Mouse (Mus musculus): ENCODE data around the gene Pdzd3. TPM values are rescaled to one million over a fixed set of nuclear protein-coding genes. Genes with fewer than 3 reads are reported as not detected.
"Not testable (repeated sequence)": the region's sequence is repeated elsewhere in the genome, so short reads cannot be mapped to it uniquely, and the experiment has no call there.

The Pdzd3 gene
- total RNA-seq (2014; fragmentation: Nextera tagmentation), result not detected in 2 replicates
- total RNA-seq (2017), result 0.22 TPM in 1 of 2 replicates, not detected in the other

GRCm38 (mm10) chr9:44251314-44251713, at the start of gene Pdzd3:
TSS of gene Pdzd3 (minus strand) at chr9:44251471.
- no peak for ATAC-seq (replicated peaks; ENCODE audit: poor library complexity, severe bottlenecking)

- ATAC-seq (replicated peaks; ENCODE audit: poor library complexity, severe bottlenecking), result not testable (repeated sequence)
Observed at GRCm38 (mm10) chr9:44300001-44300400, 48.7 kb upstream of the Pdzd3 start.

- no peak for ATAC-seq (replicated peaks; ENCODE audit: poor library complexity, severe bottlenecking)
Observed at GRCm38 (mm10) chr9:44292490-44292889, 41.2 kb upstream of the Pdzd3 start.

GRCm38 (mm10) chr9:44288959-44289291, 37.7 kb upstream of the Pdzd3 start:
- no peak for ATAC-seq (replicated peaks; ENCODE audit: poor library complexity, severe bottlenecking)

- ATAC-seq (replicated peaks; ENCODE audit: poor library complexity, severe bottlenecking), result no peak
Observed at GRCm38 (mm10) chr9:44288076-44288958, 37.0 kb upstream of the Pdzd3 start, which contains the start of gene Abcg4. TSS of gene Abcg4 (minus strand) at chr9:44288615.

- ATAC-seq (replicated peaks; ENCODE audit: poor library complexity, severe bottlenecking), result peak; percentile 16
Observed at GRCm38 (mm10) chr9:44287401-44288075, 36.3 kb upstream of the Pdzd3 start.

- ATAC-seq (replicated peaks; ENCODE audit: poor library complexity, severe bottlenecking), result 0 out of 2 replicates have a peak, but pooled peaks have one; percentile 5
Observed at GRCm38 (mm10) chr9:44287003-44287400, 35.7 kb upstream of the Pdzd3 start.

- ATAC-seq (replicated peaks; ENCODE audit: poor library complexity, severe bottlenecking), result peak; percentile 39
Observed at GRCm38 (mm10) chr9:44286256-44286850, 35.1 kb upstream of the Pdzd3 start.

GRCm38 (mm10) chr9:44283183-44283582, 31.9 kb upstream of the Pdzd3 start:
- ATAC-seq (replicated peaks; ENCODE audit: poor library complexity, severe bottlenecking), result no peak

GRCm38 (mm10) chr9:44269973-44270372, 18.7 kb upstream of the Pdzd3 start:
- no peak for ATAC-seq (replicated peaks; ENCODE audit: poor library complexity, severe bottlenecking)

GRCm38 (mm10) chr9:44269077-44269476, 17.8 kb upstream of the Pdzd3 start:
- no peak for ATAC-seq (replicated peaks; ENCODE audit: poor library complexity, severe bottlenecking)

GRCm38 (mm10) chr9:44268432-44268831, 17.2 kb upstream of the Pdzd3 start, which contains the start of gene Nlrx1:
TSS of gene Nlrx1 (minus strand) at chr9:44268599.
- ATAC-seq (replicated peaks; ENCODE audit: poor library complexity, severe bottlenecking), result peak; percentile 70

- peak; percentile 80 for ATAC-seq (replicated peaks; ENCODE audit: poor library complexity, severe bottlenecking)
Observed at GRCm38 (mm10) chr9:44268027-44268360, 16.7 kb upstream of the Pdzd3 start.

GRCm38 (mm10) chr9:44267319-44268026, 16.2 kb upstream of the Pdzd3 start:
- no peak for ATAC-seq (replicated peaks; ENCODE audit: poor library complexity, severe bottlenecking)

GRCm38 (mm10) chr9:44266478-44267226, 15.4 kb upstream of the Pdzd3 start:
- peak; percentile 40 for ATAC-seq (replicated peaks; ENCODE audit: poor library complexity, severe bottlenecking)

- ATAC-seq (replicated peaks; ENCODE audit: poor library complexity, severe bottlenecking), result no peak
Observed at GRCm38 (mm10) chr9:44261388-44261787, 10.1 kb upstream of the Pdzd3 start.

- peak; percentile 78 for ATAC-seq (replicated peaks; ENCODE audit: poor library complexity, severe bottlenecking)
Observed at GRCm38 (mm10) chr9:44259014-44259413, 7.7 kb upstream of the Pdzd3 start.

- no peak for ATAC-seq (replicated peaks; ENCODE audit: poor library complexity, severe bottlenecking)
Observed at GRCm38 (mm10) chr9:44256213-44256612, 4.9 kb upstream of the Pdzd3 start.

- ATAC-seq (replicated peaks; ENCODE audit: poor library complexity, severe bottlenecking), result no peak
Observed at GRCm38 (mm10) chr9:44255136-44255521, 3.9 kb upstream of the Pdzd3 start.
